Mouse (Mus musculus) liver, embryonic 11.5 days (tissue): ENCODE results near the gene C2. TPM values are rescaled to one million over a fixed set of nuclear protein-coding genes. Genes with fewer than 3 reads are reported as not detected.

Source experiments
- ATAC-seq: fragments of 200-750 bp; cut with Nextera tagmentation; replicated peaks from 2 replicates; pipeline ENCODE4 v1.8.0; 2017; ENCODE audit warnings: moderate number of reproducible peaks, mild to moderate bottlenecking, moderate TSS enrichment, moderate library complexity; ENCODE audit not compliant: low FRiP score
- DNase-seq: peaks from one replicate; pipeline ENCODE4 v3.0.0-alpha.2; 2017; ENCODE audit warnings: low spot score
- H3K27ac ChIP-seq: fragments of 300-500 bp; sonication (generic); 2 replicates; pipeline ENCODE4 v1.5.1; 2014; ENCODE audit warnings: mild to moderate bottlenecking, low read depth, low read length, control low read depth
- H3K27me3 ChIP-seq: fragments of 300-500 bp; sonication (generic); replicated peaks from 2 replicates; pipeline ENCODE4 v1.6.1; 2014; ENCODE audit warnings: low read length, mixed read lengths; ENCODE audit not compliant: control insufficient read depth, insufficient read depth
- H3K36me3 ChIP-seq: fragments of 300-500 bp; sonication (generic); 2 replicates; pipeline ENCODE4 v1.6.1; 2014; ENCODE audit warnings: mild to moderate bottlenecking, low read length, moderate library complexity, mixed read lengths; ENCODE audit not compliant: control insufficient read depth, insufficient read depth
- H3K4me1 ChIP-seq: fragments of 300-500 bp; sonication (generic); replicated peaks from 2 replicates; pipeline ENCODE4 v1.6.1; 2014; ENCODE audit warnings: low read length, mixed read lengths; ENCODE audit not compliant: control insufficient read depth, insufficient read depth
- H3K4me2 ChIP-seq: fragments of 300-500 bp; sonication (generic); 2 replicates; pipeline ENCODE4 v1.6.1; 2014; ENCODE audit warnings: mild to moderate bottlenecking, control low read depth, moderate library complexity
- H3K4me3 ChIP-seq: fragments of 300-500 bp; sonication (generic); 2 replicates; pipeline ENCODE4 v1.5.1; 2014; ENCODE audit warnings: low read depth, low read length, control low read depth
- H3K9ac ChIP-seq: fragments of 300-500 bp; sonication (generic); 2 replicates; pipeline ENCODE4 v1.6.1; 2014; ENCODE audit warnings: low read depth, low read length, control low read depth
- H3K9me3 ChIP-seq: fragments of 300-500 bp; sonication (generic); 2 replicates; pipeline ENCODE4 v1.6.1; 2016; ENCODE audit warnings: low read length, inconsistent platforms, mixed read lengths; ENCODE audit not compliant: control insufficient read depth
- WGBS: fragments of 180-500 bp; shearing (Covaris S2); extraction: QIAGEN DNeasy Blood & Tissue Kit; methylation state at CpG from one replicate; pipeline ENCODE4 v1.1.7; 2014; 5-methylcytosine and 5-hydroxymethylcytosine counted together
- polyA plus RNA-seq: library from polyadenylated mRNA; unstranded; fragments of >200 nt; fragmentation: Nextera tagmentation; extraction: Ambion mirVana; gene quantifications from 2 replicates; pipeline ENCODE4 v1.2.1, GENCODE M21; 2014

C2 gene
- polyA plus RNA-seq, 1 experiment from 2014 or later, result 9.0 TPM

GRCm38 (mm10) chr17:34855825-34856224 lies 42.2 kb downstream of the C2 start:
- 50% methylated on average over 3 of the region's 3 CpGs for WGBS
- Histone ChIP-seq H3K27me3 (no peaks in the 10 kb centered on the region), H3K4me2 (no peak overlapping the region), H3K9ac (no peak overlapping the region), H3K27ac (no peak overlapping the region), H3K36me3 (peaks cover 27% of the 10 kb centered on the region), H3K4me3 (no peak overlapping the region), H3K4me1 (peaks cover 5% of the 10 kb centered on the region; the same call in 1 of the 2 replicates), H3K9me3 (no peaks in the 10 kb centered on the region)
- no peak for DNase-seq
- ATAC-seq, result no peak

GRCm38 (mm10) chr17:34854761-34855160 lies 43.3 kb downstream of the C2 start:
- H3K27me3 ChIP-seq, result no peaks in the 10 kb centered on the region
- H3K27ac ChIP-seq, result no peak overlapping the region
- ATAC-seq, result no peak
- no peak overlapping the region for H3K4me2 ChIP-seq
- H3K9me3 ChIP-seq, result no peaks in the 10 kb centered on the region
- peaks cover 5% of the 10 kb centered on the region; the same call in 1 of the 2 replicates for H3K4me1 ChIP-seq
- peaks cover 27% of the 10 kb centered on the region for H3K36me3 ChIP-seq
- 76% methylated on average over 3 of the region's 3 CpGs for WGBS
- no peak overlapping the region for H3K4me3 ChIP-seq
- no peak for DNase-seq
- no peak overlapping the region for H3K9ac ChIP-seq

- Histone ChIP-seq H3K27me3 (no peaks in the 10 kb centered on the region), H3K4me2 (no peak overlapping the region), H3K27ac (no peak overlapping the region), H3K36me3 (peaks cover 27% of the 10 kb centered on the region), H3K4me1 (peaks cover 12% of the 10 kb centered on the region), H3K4me3 (no peak overlapping the region), H3K9me3 (no peaks in the 10 kb centered on the region), H3K9ac (no peak overlapping the region)
- DNase-seq (no peak), ATAC-seq (no peak)
- WGBS, result 79% methylated on average over 8 of the region's 8 CpGs
These were observed 44.6 kb downstream of the C2 start for GRCm38 (mm10) chr17:34853511-34853910.

GRCm38 (mm10) chr17:34850517-34851125 lies 47.4 kb downstream of the C2 start:
- no peaks in the 10 kb centered on the region for H3K27me3 ChIP-seq
- peak overlapping the region; percentile 68 for H3K27ac ChIP-seq
- H3K36me3 ChIP-seq, result peaks cover 34% of the 10 kb centered on the region
- peak overlapping the region; percentile 89 for H3K4me3 ChIP-seq
- H3K9ac ChIP-seq, result peak overlapping the region; percentile 87
- WGBS, result 2% methylated on average over 25 of the region's 25 CpGs
- ATAC-seq, result peak; percentile 16
- no peak for DNase-seq
- no peaks in the 10 kb centered on the region for H3K9me3 ChIP-seq
- H3K4me2 ChIP-seq, result peak overlapping the region; percentile 97
- peaks cover 12% of the 10 kb centered on the region for H3K4me1 ChIP-seq

DNA sequence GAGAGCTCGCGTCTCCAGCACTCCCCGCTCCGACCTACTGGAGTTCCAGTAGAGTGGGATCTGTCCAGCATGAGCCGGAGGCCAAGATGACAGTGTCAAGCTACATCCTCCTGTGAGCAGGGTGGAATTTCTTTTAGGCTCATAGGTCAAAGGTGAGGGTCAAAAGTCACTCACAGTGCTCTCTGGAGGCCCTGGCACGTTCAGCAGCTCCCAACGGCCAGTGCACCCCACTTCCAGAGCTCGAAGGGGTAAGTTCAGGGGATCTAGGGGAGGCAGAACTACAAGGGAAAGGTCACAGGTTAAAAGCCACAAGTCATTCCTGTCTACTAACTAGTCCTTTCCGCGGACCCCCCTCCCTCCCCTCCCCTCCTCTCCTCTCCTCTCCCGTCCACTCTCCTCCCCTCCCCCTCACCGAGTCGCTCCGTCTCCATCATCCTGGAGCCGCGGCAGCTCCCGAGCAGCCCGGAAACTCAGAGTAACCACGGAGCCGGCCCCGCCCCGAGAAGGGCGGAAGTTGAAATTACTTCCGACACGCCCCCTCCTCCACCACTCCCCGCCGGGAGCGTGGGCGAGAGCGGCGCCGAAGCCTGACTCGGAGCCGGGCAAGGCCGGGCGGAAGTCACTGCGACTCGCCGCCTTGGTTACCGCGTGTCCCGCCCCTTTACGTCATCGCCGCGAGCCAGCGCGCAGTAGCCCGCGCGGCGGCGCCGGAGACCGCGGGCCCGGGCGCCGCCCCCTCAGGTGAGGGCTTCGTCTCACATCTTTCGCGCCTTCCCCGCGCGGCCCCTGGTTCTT lies 48.1 kb downstream of the C2 start, which contains the start of the genes Skiv2l and Nelfe:
Skiv2l (minus strand) TSS at position 489 of the 795 bp plus-strand sequence.
Nelfe (plus strand) TSS at position 670 of the 795 bp plus-strand sequence.
- peak; percentile 98 for DNase-seq
- Histone ChIP-seq H3K9ac (peak within 1 kb of the TSS; percentile 87), H3K27me3 (no peaks in the 10 kb centered on the region), H3K4me3 (peak within 1 kb of the TSS; percentile 89), H3K36me3 (peaks cover 35% of the 10 kb centered on the region), H3K4me2 (peak within 1 kb of the TSS; percentile 97), H3K27ac (peak within 1 kb of the TSS; percentile 68), H3K9me3 (no peaks in the 10 kb centered on the region), H3K4me1 (peaks cover 12% of the 10 kb centered on the region)
- peak; percentile 96 for ATAC-seq
- under 1% methylated on average over 65 of the region's 65 CpGs for WGBS

GRCm38 (mm10) chr17:34847615-34848014 lies 50.5 kb downstream of the C2 start:
- H3K36me3 ChIP-seq, result peaks cover 33% of the 10 kb centered on the region
- 89% methylated on average over 7 of the region's 7 CpGs for WGBS
- DNase-seq (no peak), ATAC-seq (no peak)
- H3K9ac ChIP-seq, result no peak overlapping the region
- no peak overlapping the region for H3K27ac ChIP-seq
- no peak overlapping the region for H3K4me3 ChIP-seq
- H3K27me3 ChIP-seq, result no peaks in the 10 kb centered on the region
- no peaks in the 10 kb centered on the region for H3K9me3 ChIP-seq
- H3K4me2 ChIP-seq, result no peak overlapping the region
- peaks cover 12% of the 10 kb centered on the region for H3K4me1 ChIP-seq

GRCm38 (mm10) chr17:34847192-34847591 lies 50.9 kb downstream of the C2 start:
- Histone ChIP-seq H3K4me2 (no peak overlapping the region), H3K36me3 (peaks cover 33% of the 10 kb centered on the region), H3K27me3 (no peaks in the 10 kb centered on the region), H3K4me3 (no peak overlapping the region), H3K9me3 (no peaks in the 10 kb centered on the region), H3K9ac (no peak overlapping the region), H3K4me1 (peaks cover 12% of the 10 kb centered on the region), H3K27ac (no peak overlapping the region)
- WGBS, result 90% methylated on average over 6 of the region's 6 CpGs
- DNase-seq (no peak), ATAC-seq (no peak)

DNA sequence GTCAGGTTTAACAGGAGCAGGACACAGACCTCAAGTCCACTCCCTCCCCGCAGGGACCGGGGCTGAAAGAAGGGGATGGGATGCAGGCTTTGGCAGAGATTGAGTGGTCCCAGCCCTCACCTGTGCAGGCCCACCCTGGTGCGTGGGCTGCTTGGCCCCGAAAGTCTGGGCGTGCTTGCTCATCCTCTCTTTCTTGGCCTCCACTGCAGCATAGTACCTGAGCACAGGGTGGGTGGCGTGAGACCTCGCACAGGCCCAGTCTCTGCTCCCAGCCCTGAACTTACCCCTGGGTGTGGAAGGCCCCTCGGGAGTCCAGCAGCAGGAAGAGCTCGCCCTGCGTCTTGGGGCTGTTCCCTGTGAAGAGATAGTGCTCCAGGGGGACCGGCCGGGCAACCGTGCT lies 53.2 kb downstream of the C2 start:
- peaks cover 44% of the 10 kb centered on the region for H3K36me3 ChIP-seq
- WGBS, result 90% methylated on average over 13 of the region's 13 CpGs

More for the DNA sequence above, 53.2 kb downstream of the C2 start:
- Histone ChIP-seq H3K27ac (no peak overlapping the region), H3K9ac (no peak overlapping the region), H3K27me3 (no peaks in the 10 kb centered on the region), H3K4me3 (no peak overlapping the region), H3K4me1 (peaks cover 16% of the 10 kb centered on the region), H3K9me3 (no peaks in the 10 kb centered on the region), H3K4me2 (no peak overlapping the region)
- DNase-seq (no peak), ATAC-seq (no peak)
